Mouse (Mus musculus) lung, embryonic 14.5 days (tissue): ENCODE results near the gene Asb15. TPM values are rescaled to one million over a fixed set of nuclear protein-coding genes. Genes with fewer than 3 reads are reported as not detected.

Experiments
- ATAC-seq: fragments of 200-750 bp; cut with Nextera tagmentation; 2 replicates; pipeline ENCODE4 v1.8.0; 2017; ENCODE audit warnings: mild to moderate bottlenecking, moderate TSS enrichment, moderate library complexity; ENCODE audit not compliant: insufficient read depth
- DNase-seq: peaks from one replicate; pipeline ENCODE4 v3.0.0-alpha.2; 2015
- H3K27ac ChIP-seq: fragments of 300-500 bp; sonication (generic); 2 replicates; pipeline ENCODE4 v1.5.1; 2014; ENCODE audit warnings: low read depth, mild to moderate bottlenecking, moderate library complexity
- H3K27me3 ChIP-seq: fragments of 300-500 bp; sonication (generic); 2 replicates; pipeline ENCODE4 v1.6.1; 2014; ENCODE audit warnings: low read length, control low read depth; ENCODE audit not compliant: insufficient read depth
- H3K36me3 ChIP-seq: fragments of 300-500 bp; sonication (generic); 2 replicates; pipeline ENCODE4 v1.6.1; 2014; ENCODE audit warnings: control low read depth; ENCODE audit not compliant: insufficient read depth
- H3K4me1 ChIP-seq: fragments of 300-500 bp; sonication (generic); 2 replicates; pipeline ENCODE4 v1.6.1; 2014; ENCODE audit warnings: antibody characterized with exemption, control low read depth; ENCODE audit not compliant: insufficient read depth
- H3K4me2 ChIP-seq: fragments of 300-500 bp; sonication (generic); 2 replicates; pipeline ENCODE4 v1.6.1; 2014; ENCODE audit warnings: mild to moderate bottlenecking
- H3K4me3 ChIP-seq: fragments of 300-500 bp; sonication (generic); 2 replicates; pipeline ENCODE4 v1.5.1; 2014; ENCODE audit warnings: low read depth, low read length
- H3K9ac ChIP-seq: fragments of 300-500 bp; sonication (generic); 2 replicates; pipeline ENCODE4 v1.6.1; 2014
- H3K9me3 ChIP-seq: fragments of 300-500 bp; sonication (generic); 2 replicates; pipeline ENCODE4 v1.6.1; 2016; ENCODE audit warnings: low read depth, low read length, control low read depth
- CTCF ChIP-seq: IDR thresholded peaks from 2 replicates; pipeline ENCODE4 v1.5.1; 2016; ENCODE audit warnings: antibody characterized with exemption, low read depth
- WGBS: fragments of 180-500 bp; shearing (Covaris S2); extraction: QIAGEN DNeasy Blood & Tissue Kit; methylation state at CpG from one replicate; pipeline ENCODE4 v1.1.7; 2014; 5-methylcytosine and 5-hydroxymethylcytosine counted together
- polyA plus RNA-seq: library from polyadenylated mRNA; unstranded; fragments of >200 nt; fragmentation: Nextera tagmentation; extraction: Ambion mirVana; gene quantifications from 2 replicates; pipeline ENCODE4 v1.2.1, GENCODE M21; 2014

Asb15 gene
- polyA plus RNA-seq, 1 experiment from 2014 or later = 0.13 TPM

DNA sequence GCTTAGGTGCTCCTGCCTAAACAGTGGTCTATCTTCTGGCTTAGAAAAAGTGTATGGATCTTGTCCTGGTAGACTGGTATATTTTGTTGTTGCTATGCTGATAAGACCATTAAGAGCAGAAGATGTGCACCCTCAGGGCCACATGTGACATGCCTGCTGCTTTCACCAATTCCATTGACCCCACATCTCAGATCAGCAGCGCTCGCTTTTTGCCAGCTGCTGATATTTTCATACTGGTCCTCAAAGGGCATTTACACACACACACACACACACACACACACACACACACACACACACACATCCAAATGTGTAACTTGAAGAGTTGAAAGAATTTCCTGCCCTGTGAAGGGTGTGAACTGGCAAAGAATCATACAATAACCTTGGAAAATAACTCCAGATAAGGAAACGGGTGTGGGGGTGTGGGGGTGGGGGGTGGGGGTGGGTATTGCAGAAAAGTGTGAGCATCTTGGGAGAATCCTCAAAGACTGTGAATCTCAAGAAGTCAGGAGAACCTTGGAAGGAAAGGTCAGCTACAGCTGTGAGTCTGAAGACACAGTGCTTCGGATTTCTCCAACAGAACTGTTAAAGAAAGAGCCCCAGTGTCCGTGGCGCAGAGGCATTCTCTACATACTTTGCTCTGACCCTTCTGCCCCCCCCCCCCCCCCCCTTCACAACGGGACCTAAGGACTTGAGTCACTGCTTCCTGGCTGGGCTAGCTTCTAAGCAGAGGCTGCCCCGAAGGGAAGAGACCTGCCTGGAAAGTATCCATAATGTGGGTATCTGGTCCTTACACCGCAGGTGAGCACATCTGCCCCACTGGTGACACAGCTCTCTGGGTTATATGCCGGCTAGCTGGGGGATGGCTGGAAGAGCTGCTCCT, 57.7 kb downstream of the Asb15 start:
- H3K27me3 ChIP-seq = no peaks in the 10 kb centered on the region
- peak overlapping the region; percentile 56; the same call in 1 of the 2 replicates for H3K27ac ChIP-seq
- no peaks in the 10 kb centered on the region for H3K9me3 ChIP-seq
- no peaks in the 10 kb centered on the region for H3K36me3 ChIP-seq
- H3K4me3 ChIP-seq = no peak overlapping the region
- TF ChIP-seq CTCF = no peak
- WGBS = 17% methylated on average over 9 of the region's 10 CpGs
- H3K4me2 ChIP-seq = 0 out of 2 replicates have a peak overlapping the region, but pooled peaks have one; percentile 4
- peak; percentile 73 for ATAC-seq
- H3K9ac ChIP-seq = no peak overlapping the region
- H3K4me1 ChIP-seq = 0 out of 2 replicates have a peak, but pooled peaks cover 8% of the 10 kb centered on the region
- peak; percentile 32 for DNase-seq

GRCm38 (mm10) chr6:24586885-24587284, 58.9 kb downstream of the Asb15 start:
- Histone ChIP-seq H3K9me3 (no peaks in the 10 kb centered on the region), H3K27ac (no peak overlapping the region), H3K36me3 (no peaks in the 10 kb centered on the region), H3K4me3 (no peak overlapping the region), H3K4me1 (0 out of 2 replicates have a peak, but pooled peaks cover 13% of the 10 kb centered on the region), H3K9ac (no peak overlapping the region), H3K4me2 (no peak overlapping the region), H3K27me3 (no peaks in the 10 kb centered on the region)
- peak; percentile 37; the same call in 1 of the 2 replicates for ATAC-seq
- 8% methylated on average over 3 of the region's 3 CpGs for WGBS
- DNase-seq = peak; percentile 73
- no peak for TF ChIP-seq CTCF

DNA sequence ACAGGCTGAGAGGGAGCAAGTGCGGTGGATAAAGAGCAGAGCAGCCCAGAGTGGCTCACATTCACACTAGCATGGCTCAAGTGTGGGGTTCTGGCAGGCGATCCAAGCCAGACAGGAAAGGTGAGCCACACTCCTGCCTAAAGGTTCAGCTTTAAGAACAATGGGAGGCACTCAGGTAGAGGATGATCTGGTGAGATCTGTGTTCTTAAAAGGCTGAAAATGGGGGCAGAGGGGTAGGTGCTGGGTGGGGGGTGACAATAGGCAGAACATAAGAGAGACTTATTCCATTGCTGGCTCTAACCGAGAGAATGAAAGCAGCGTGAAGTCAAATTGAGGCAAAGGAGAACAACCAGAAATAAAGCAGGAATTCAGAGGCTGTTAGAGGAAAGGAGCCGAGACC, 62.3 kb downstream of the Asb15 start:
- Histone ChIP-seq H3K4me3 (no peak overlapping the region), H3K4me2 (no peak overlapping the region), H3K27ac (0 out of 2 replicates have a peak overlapping the region, but pooled peaks have one; percentile 36), H3K36me3 (no peaks in the 10 kb centered on the region), H3K4me1 (0 out of 2 replicates have a peak, but pooled peaks cover 13% of the 10 kb centered on the region), H3K9ac (no peak overlapping the region), H3K9me3 (no peaks in the 10 kb centered on the region), H3K27me3 (no peaks in the 10 kb centered on the region)
- ATAC-seq = no peak
- no peak for TF ChIP-seq CTCF
- 67% methylated on average over 5 of the region's 5 CpGs for WGBS
- DNase-seq = no peak

GRCm38 (mm10) chr6:24591525-24592218, 63.7 kb downstream of the Asb15 start:
- H3K4me1 ChIP-seq = 0 out of 2 replicates have a peak, but pooled peaks cover 5% of the 10 kb centered on the region
- no peak overlapping the region for H3K9ac ChIP-seq
- 21% methylated on average over 10 of the region's 10 CpGs for WGBS
- no peak overlapping the region for H3K4me3 ChIP-seq
- TF ChIP-seq CTCF = no peak
- peak; percentile 92 for ATAC-seq
- no peak overlapping the region for H3K4me2 ChIP-seq
- peak overlapping the region; percentile 40; the same call in 1 of the 2 replicates for H3K27ac ChIP-seq
- H3K9me3 ChIP-seq = no peaks in the 10 kb centered on the region
- no peaks in the 10 kb centered on the region for H3K27me3 ChIP-seq
- no peaks in the 10 kb centered on the region for H3K36me3 ChIP-seq
- peak; percentile 70 for DNase-seq

- H3K4me2 ChIP-seq = no peak within 1 kb of the TSS
- no peaks in the 10 kb centered on the region for H3K9me3 ChIP-seq
- TF ChIP-seq CTCF = no peak
- H3K27ac ChIP-seq = peak within 1 kb of the TSS; percentile 20; the same call in 1 of the 2 replicates
- H3K4me3 ChIP-seq = no peak within 1 kb of the TSS; the same call in 1 of the 2 replicates
- peak; percentile 48; the same call in 1 of the 2 replicates for ATAC-seq
- no peaks in the 10 kb centered on the region for H3K27me3 ChIP-seq
- no peaks in the 10 kb centered on the region for H3K4me1 ChIP-seq
- DNase-seq = no peak
- WGBS = 52% methylated on average over 10 of the region's 10 CpGs
- no peaks in the 10 kb centered on the region for H3K36me3 ChIP-seq
- H3K9ac ChIP-seq = no peak within 1 kb of the TSS
Measured at GRCm38 (mm10) chr6:24597500-24597899, 69.6 kb downstream of the Asb15 start, which contains the start of gene Lmod2. Lmod2 (plus strand) TSS chr6:24597762.

DNA sequence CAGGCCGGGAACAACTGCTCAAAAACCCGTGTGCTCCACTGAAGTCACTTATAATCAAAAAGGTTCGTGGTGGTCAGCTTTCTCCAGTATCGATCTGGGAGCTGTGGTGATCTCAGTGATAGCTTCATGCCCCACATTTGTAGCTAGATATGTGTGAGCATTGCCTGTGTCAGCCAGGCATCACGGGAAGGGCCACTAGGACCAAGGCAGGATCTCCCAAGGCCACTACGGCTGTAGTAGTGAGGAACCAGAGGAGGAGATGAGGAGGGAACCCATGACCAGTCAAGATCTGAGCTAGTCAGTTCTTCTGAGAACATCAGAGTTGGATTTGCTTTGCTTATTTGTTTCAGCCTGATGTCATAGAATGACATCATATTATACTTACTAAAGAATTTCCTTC, 71.2 kb downstream of the Asb15 start:
- Histone ChIP-seq H3K36me3 (no peaks in the 10 kb centered on the region), H3K4me2 (no peak overlapping the region), H3K4me3 (no peak overlapping the region), H3K27ac (no peak overlapping the region), H3K9me3 (no peaks in the 10 kb centered on the region), H3K9ac (no peak overlapping the region), H3K4me1 (no peaks in the 10 kb centered on the region), H3K27me3 (no peaks in the 10 kb centered on the region)
- DNase-seq = no peak
- ATAC-seq = no peak
- WGBS = 92% methylated on average over 6 of the region's 6 CpGs
- TF ChIP-seq CTCF = no peak

DNA sequence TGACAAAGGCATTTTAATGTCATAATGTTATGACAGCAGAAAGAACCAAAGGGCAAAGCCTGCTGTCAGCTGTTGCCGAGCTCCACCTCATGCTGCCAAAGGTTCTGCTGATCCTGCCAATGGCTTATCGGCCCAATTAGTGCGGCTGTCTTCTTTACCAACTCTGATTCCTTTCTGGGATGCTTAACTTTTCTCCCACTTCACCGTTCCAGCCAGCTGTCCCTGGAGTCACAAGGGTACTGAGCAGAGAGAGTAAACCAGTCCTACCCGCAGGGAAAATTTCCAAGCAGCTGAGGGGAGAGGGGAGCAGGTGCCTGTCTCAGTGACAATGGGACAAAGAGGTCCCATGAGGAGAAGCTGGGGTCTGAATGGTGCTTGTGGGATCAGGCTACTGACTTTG, 71.7 kb downstream of the Asb15 start:
- Histone ChIP-seq H3K27ac (no peak overlapping the region), H3K4me1 (no peaks in the 10 kb centered on the region), H3K9me3 (no peaks in the 10 kb centered on the region), H3K4me3 (no peak overlapping the region), H3K9ac (no peak overlapping the region; the same call in 1 of the 2 replicates), H3K27me3 (no peaks in the 10 kb centered on the region), H3K4me2 (no peak overlapping the region), H3K36me3 (no peaks in the 10 kb centered on the region)
- no peak for DNase-seq
- WGBS = 71% methylated on average over 5 of the region's 5 CpGs
- TF ChIP-seq CTCF = no peak
- no peak for ATAC-seq
